Mouse (Mus musculus) brain, embryonic 14.5 days (tissue): ENCODE data around the gene Mgat4b.

ENCODE experiments used
- CTCF ChIP-seq: fragments of 200-500 bp; IDR thresholded peaks from 2 replicates; pipeline ENCODE4 v1.5.1; 2012; ENCODE audit warnings: inconsistent platforms, mild to moderate bottlenecking, moderate library complexity, borderline replicate concordance; ENCODE audit not compliant: insufficient read depth, insufficient read length; ENCODE audit errors: extremely low read depth
- POLR2A ChIP-seq: fragments of 200-500 bp; IDR thresholded peaks from 2 replicates; pipeline ENCODE4 v1.6.1; 2012; ENCODE audit warnings: mild to moderate bottlenecking, inconsistent platforms, borderline replicate concordance; ENCODE audit not compliant: poor library complexity, insufficient read depth, insufficient read length, severe bottlenecking; ENCODE audit errors: extremely low read depth

DNA sequence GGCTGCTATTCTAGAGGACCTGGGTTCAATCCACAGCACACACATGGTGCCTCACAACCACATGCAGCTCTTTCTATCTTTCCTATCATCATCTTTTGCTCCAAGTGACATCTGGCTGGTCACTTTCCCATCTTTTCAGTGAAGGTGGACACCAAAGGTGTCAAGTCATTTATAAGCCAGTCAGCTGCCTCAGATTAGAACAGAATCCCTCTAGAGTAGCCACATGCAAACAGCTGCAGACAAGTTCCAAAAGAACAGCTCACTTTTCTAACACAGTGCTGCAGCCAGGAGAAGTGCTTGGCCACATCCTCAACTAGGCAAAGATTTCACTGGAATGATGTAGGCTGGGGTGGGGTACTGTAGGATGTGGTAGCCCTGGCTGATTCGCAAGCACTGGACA is 59.2 kb downstream of the Mgat4b start:
- TF ChIP-seq POLR2A (no peak), CTCF (no peak)
